Mouse (Mus musculus) liver, embryonic 18 days (tissue): ENCODE data around the gene Angptl8. TPM values are rescaled to one million over a fixed set of nuclear protein-coding genes. Genes with fewer than 3 reads are reported as not detected.

ENCODE experiments used
- polyA plus RNA-seq: library from polyadenylated mRNA; depleted of rRNA; stranded (reverse); fragments of >200 nt; gene quantifications from 2 replicates; pipeline ENCODE4 v1.2.3, GENCODE M21; 2012; rRNA removed

The Angptl8 gene
- polyA plus RNA-seq = 176 and 212 TPM in 2 replicates

GRCm38 (mm10) chr9:21835258-21835912 lies at the start of gene Angptl8:
Gene Angptl8, plus strand, starts transcription at chr9:21835510.

DNA sequence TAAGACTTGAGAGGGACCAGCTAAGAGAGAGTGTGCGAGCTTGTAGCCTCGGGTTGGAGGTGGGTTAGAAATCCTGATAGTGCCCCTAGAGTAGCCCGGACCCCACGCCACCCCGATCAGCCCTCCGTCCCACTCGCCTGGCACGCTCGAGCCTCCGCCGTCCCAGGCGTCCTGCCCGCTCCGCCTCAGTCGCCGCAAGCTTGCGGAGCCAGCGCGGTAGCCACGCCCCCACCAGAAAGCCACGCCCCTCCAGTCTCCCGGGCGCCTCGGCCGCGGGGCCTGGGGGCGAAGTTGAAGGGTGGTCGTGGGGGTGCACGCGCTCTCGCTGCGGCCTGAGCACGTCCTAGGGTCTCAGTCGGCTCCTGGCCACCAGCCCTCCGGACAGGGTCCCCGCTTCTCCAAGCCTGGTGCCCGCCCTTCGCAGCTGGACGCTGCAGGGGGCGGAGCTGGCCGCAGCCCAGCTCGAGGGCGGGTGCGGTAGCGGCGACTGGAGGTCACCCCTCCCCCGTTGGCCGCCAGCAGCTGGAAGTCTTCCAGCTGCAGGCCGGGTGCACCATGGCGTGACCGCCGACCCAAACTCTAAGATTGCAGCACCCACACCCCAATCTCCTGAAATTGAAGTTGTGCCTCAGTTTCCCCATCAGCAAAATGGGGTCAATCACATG lies 36.8 kb upstream of the Angptl8 start, which contains the start of gene Kank2:
Gene Kank2, minus strand, starts transcription at position 400 of the 665 bp plus-strand sequence.

DNA sequence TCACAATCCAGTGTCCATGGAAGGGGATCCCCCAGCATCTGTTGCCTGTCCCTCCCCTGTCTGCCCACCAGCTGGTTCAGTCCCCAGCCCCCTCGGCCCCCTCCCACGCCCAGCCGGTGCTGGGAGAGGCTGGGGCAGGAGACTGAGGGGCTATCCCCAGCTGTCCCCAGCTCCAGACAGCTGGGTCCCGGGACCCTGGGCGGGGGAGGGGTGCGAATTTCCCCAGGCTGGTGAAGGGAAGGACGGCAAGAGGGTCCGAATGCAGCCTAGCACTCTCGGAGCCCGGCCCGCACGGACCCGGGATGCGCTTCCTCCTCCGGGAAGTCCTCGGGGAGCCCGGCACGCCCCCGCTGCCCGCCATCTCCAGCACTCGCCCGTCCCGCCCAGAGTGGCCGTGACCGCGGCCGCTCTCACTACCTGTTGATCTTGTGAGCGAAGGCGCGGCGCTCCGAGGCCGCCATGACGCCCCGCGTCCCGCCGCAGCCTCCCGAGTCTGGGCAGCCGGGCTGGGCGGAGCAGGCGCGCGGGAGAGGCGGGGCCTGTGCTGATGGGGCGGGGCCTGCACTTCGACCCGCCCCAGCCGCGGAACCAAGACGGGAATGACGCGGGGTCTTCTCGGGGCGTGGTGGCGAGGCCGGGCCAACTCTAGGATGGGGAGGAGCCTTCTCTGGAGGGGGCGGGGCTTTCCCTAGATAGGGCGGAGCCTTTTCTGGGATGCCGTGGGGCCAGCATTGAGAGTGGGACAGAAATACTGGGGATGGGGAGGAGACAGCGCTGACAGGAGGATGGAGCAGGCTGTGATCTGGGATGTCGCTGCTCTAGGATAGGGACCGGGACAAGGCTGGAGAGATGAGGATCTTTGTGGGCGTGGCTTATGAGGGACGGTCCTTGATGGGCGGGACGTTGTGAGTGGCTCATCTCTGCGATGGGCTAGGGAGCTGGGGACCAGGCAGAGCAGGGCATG lies 17.1 kb downstream of the Angptl8 start, which contains the start of gene Dock6:
Gene Dock6, minus strand, starts transcription at position 508 of the 964 bp plus-strand sequence.

Other genes starting within 250 kb of the Angptl8 start
- gene Timm29, start 242.8 kb upstream of the Angptl8 start, polyA plus RNA-seq = 13.7 and 14.3 TPM in 2 replicates
- 12.8 and 14.3 TPM in 2 replicates for gene Yipf2, start 242.7 kb upstream of the Angptl8 start, polyA plus RNA-seq
- gene Smarca4, start 219.3 kb upstream of the Angptl8 start, polyA plus RNA-seq = 14.1 and 16.4 TPM in 2 replicates
- gene Ldlr, start 112.0 kb upstream of the Angptl8 start, polyA plus RNA-seq = 23.3 and 25.4 TPM in 2 replicates
- gene Spc24, start 75.2 kb upstream of the Angptl8 start, polyA plus RNA-seq = 25.7 and 26.4 TPM in 2 replicates
- 8.2 and 9.7 TPM in 2 replicates for gene Kank2, start 36.8 kb upstream of the Angptl8 start, polyA plus RNA-seq
- 25.2 and 25.3 TPM in 2 replicates for gene Dock6, start 17.1 kb downstream of the Angptl8 start, polyA plus RNA-seq
- gene Rab3d, start 82.7 kb downstream of the Angptl8 start, polyA plus RNA-seq = 18.4 and 22.1 TPM in 2 replicates
- gene Ccdc159, start 92.0 kb downstream of the Angptl8 start, polyA plus RNA-seq = 4.7 and 5.0 TPM in 2 replicates
- 183 and 222 TPM in 2 replicates for gene Tmem205, start 92.0 kb downstream of the Angptl8 start, polyA plus RNA-seq
- gene Plppr2, start 101.5 kb downstream of the Angptl8 start, polyA plus RNA-seq = 8.6 and 10.1 TPM in 2 replicates
- 1.4 and 1.6 TPM in 2 replicates for gene Swsap1, start 120.2 kb downstream of the Angptl8 start, polyA plus RNA-seq
- gene Epor, start 128.0 kb downstream of the Angptl8 start, polyA plus RNA-seq = 51.5 and 56.7 TPM in 2 replicates
- 0.31 and 0.53 TPM in 2 replicates for gene Rgl3, start 153.9 kb downstream of the Angptl8 start, polyA plus RNA-seq
- 0.02 TPM in 2 replicates for gene Ccdc151, start 167.1 kb downstream of the Angptl8 start, polyA plus RNA-seq
- 61.1 and 69.2 TPM in 2 replicates for gene Prkcsh, start 167.3 kb downstream of the Angptl8 start, polyA plus RNA-seq
- gene Elavl3, start 216.5 kb downstream of the Angptl8 start, polyA plus RNA-seq = under 0.01 and 0.01 TPM in 2 replicates
- gene Gm49318, start 235.7 kb downstream of the Angptl8 start, polyA plus RNA-seq = not detected in 2 replicates
- gene Zfp653, start 235.9 kb downstream of the Angptl8 start, polyA plus RNA-seq = 9.9 and 13.0 TPM in 2 replicates
- 14.9 and 15.9 TPM in 2 replicates for gene Ecsit, start 249.9 kb downstream of the Angptl8 start, polyA plus RNA-seq